Mouse (Mus musculus): Measurements from ENCODE around the gene Col4a3. TPM values are rescaled to one million over a fixed set of nuclear protein-coding genes. Genes with fewer than 3 reads are reported as not detected.

Gene Col4a3
- polyA plus RNA-seq (2012; rRNA removed) = 0.04 and 0.10 TPM in 2 replicates

DNA sequence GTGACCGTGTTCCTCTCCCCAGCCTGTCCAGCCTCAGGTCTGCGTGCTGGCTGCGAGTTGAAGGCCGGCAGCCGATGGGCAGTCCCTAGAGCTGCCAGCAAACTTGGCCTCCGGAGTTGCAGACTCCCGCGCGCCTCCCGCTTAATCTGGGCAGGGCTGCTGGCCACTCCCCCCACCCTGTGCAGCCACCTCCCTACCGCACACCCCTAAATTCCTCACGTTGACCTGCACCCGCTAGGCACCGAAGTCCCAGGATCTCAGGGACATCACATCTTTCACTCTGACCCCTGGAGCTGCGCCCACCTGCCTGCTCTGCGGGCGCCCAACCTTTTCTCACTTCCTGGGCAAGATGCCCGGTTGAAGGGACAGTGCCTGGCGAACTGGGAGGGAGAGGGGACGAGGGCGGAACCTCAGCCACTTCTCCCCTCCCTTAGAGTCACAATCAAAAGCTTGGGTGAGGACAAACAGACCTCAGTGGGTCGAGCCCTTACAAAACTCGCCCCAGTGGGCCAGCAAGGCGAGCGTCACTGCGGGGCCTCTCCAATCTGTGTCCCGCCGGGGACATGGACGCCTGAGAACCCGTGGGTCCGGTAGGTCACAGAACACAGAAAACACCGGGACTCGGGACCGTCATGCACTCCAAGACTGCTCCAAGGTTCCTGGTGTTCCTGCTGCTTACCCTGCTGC, at the start of gene Col4a3, which contains the start of gene Col4a4:
Col4a3 (plus strand) TSS at position 209 of the 687 bp plus-strand sequence.
Col4a4 (minus strand) TSS at position 137 of the 687 bp plus-strand sequence.

DNA sequence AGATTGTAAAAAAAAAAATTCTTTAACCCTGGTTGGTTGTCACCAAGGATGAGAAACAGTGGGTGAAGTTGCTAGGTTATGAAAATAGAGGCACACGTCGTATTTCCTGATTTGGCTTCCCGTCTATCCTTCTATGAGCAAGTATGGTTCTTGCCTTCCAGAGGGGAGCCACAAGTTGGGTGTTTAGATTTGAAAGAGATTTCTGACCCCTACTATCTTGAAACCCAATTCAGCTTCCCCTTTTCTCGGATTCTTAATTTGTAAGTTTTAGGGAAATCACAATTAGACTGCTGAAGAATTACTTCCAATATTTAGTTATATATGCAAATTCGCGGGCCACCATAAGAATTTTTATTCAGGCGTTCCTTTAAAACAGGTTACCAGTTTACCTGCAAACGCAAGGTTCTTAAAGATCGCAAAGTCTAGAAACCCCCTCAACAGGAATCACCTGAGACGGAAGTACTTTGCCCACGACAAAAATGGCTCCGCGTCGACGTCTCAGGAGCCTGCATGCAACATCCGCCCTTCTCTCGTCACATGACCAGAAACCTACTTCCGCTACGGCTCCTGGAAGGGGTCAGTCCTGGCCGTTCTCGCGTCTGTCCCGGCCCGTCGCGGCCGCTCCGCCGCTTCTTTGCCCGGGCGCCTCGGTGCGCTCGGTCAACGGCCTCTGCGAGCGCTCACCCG, 137.8 kb downstream of the Col4a3 start, which contains the start of gene Mff:
Mff (plus strand) TSS at position 552 of the 687 bp plus-strand sequence.

DNA sequence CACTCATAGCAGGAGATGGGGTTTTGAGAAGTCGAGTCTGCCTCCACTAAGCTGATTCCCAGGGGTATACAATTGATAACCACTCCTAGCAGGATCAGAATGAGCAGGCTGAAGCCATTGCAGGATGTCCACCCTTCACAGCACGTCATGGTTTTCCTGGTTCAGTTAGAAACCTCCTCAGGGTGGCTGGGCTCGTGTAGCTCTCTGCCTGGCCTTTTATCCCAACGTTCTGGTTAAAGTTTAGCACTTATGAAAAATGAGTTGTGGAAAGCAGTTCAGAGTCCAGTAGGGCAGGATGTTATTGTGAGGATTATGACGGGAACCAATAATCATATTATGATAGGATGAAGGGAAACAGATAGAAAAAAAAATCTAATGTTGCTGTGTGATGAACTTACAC, 181.5 kb downstream of the Col4a3 start, which contains the start of gene Tm4sf20:
Tm4sf20 (minus strand) TSS at position 193 of the 400 bp plus-strand sequence.

DNA sequence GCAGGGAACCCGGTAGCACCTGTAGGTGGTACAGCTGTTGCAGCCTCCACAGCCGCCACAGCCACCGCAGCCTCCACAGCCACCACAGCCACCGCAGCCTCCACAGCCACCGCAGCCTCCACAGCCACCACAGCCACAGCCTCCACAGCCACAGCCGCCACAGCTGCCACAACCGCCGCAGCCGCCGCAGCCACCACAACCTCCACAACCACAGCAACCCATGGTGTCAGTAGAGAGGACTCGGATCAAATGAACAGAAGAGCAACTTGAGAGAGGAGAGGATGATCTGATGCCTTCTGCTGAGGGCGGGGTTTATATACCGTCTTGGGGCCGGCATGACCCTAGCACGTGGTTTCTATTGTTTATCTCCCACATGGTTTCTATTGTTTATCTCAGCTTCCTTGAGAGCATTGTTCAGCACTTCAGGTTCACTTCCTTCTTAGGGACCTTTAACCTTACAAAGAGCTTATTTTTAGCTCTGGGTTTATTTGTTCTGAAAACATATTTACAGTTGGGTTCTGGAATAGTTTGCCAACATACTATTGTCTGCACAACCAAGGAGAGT, 184.4 kb downstream of the Col4a3 start, which contains the start of gene Gm47791:
Gm47791 (minus strand) TSS at position 222 of the 565 bp plus-strand sequence.

Other genes with a start within 250 kb of the Col4a3 start
- 0.05 and 0.19 TPM in 2 replicates for gene Col4a4, start 72 bp upstream of the Col4a3 start, polyA plus RNA-seq (2012; rRNA removed)
- 121 and 203 TPM in 2 replicates for gene Mff, start 138.0 kb downstream of the Col4a3 start, polyA plus RNA-seq (2012; rRNA removed)
- not detected in 2 replicates for gene Tm4sf20, start 181.5 kb downstream of the Col4a3 start, polyA plus RNA-seq (2012; rRNA removed)
- not detected in 2 replicates for gene Gm47791, start 184.3 kb downstream of the Col4a3 start, polyA plus RNA-seq (2012; rRNA removed)

All from central nervous system, embryonic 11.5 days (tissue).